ENCODE assay signal across 22 mouse cellular contexts in the genomic region with DNA sequence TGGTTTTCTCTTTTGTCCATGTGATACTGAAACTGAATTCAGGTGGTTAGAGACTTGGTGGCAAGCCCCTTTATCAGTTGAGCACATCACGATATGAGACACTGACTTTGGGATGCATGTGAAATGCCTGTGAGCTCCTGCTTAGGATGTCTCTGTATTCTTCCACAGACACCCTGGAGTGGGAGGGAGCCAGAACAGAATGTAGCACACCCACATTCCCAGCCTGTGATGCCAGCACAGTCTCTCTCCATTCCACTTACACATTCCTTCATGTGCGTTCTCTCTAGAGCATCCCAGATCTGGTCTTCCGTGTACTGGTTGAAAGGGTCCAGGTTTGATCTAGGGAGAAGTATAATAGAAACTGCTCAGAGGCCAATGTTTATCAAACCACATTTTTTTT. TPM values are rescaled to one million over a fixed set of nuclear protein-coding genes. Genes with fewer than 3 reads are reported as not detected.
A peak's percentile ranks its signal among the peaks of the same experiment; 100 is the strongest.
DNase-seq lines count a peak whose midpoint lies in the region; ATAC-seq and TF ChIP-seq lines count a peak whose summit lies in the region.
"Had no signal": no experiment of that assay in that cellular context is flagged by ENCODE, and none has a peak within 500 bp of the region (broad histone marks: within the 10 kb centered on the region; RNA-seq: fewer than 3 reads in every experiment).

No protein-coding gene starts in this region.

- intact Hi-C loops in gastrocnemius, adult 2 months (cut with DNase I): no loop called here

- no peak for ATAC-seq in liver, embryonic 12.5 days
- ATAC-seq: forebrain, embryonic 14.5 days; midbrain, embryonic 13.5 days had no signal

- H3K4me3 ChIP-seq in gastrocnemius, adult 2 months: no peak overlapping the region
- H3K4me3 ChIP-seq in liver, embryonic 12.5 days: no peak overlapping the region
- H3K4me3 ChIP-seq: heart, embryonic 13.5 days; liver, embryonic 13.5 days; lung, embryonic 15.5 days; midbrain, embryonic 13.5 days; myocyte; neural tube, embryonic 15.5 days had no signal

- H3K9ac ChIP-seq in liver, embryonic 12.5 days: no peak overlapping the region
- H3K9ac ChIP-seq: heart, embryonic 13.5 days; liver, embryonic 13.5 days; lung, embryonic 15.5 days; midbrain, embryonic 13.5 days; neural tube, embryonic 15.5 days had no signal

- H3K27me3 ChIP-seq in liver, embryonic 12.5 days (replicated peaks): no peaks in the 10 kb centered on the region
- H3K27me3 ChIP-seq: heart, embryonic 13.5 days; liver, embryonic 13.5 days; lung, embryonic 15.5 days; midbrain, embryonic 13.5 days; neural tube, embryonic 15.5 days had no signal

- peaks cover 70% of the 10 kb centered on the region for H3K36me3 ChIP-seq in liver, embryonic 12.5 days

- no peak overlapping the region for H3K27ac ChIP-seq in gastrocnemius, adult 2 months
- H3K27ac ChIP-seq in liver, embryonic 12.5 days: no peak overlapping the region
- H3K27ac ChIP-seq: heart, embryonic 13.5 days; liver, embryonic 13.5 days; lung, embryonic 15.5 days; midbrain, embryonic 13.5 days; neural tube, embryonic 15.5 days; stomach, postnatal 0 days had no signal

- no peak overlapping the region for H3K4me2 ChIP-seq in liver, embryonic 12.5 days
- H3K4me2 ChIP-seq: heart, embryonic 13.5 days; liver, embryonic 13.5 days; lung, embryonic 15.5 days; midbrain, embryonic 13.5 days; neural tube, embryonic 15.5 days had no signal

- H3K9me3 ChIP-seq in liver, embryonic 12.5 days (replicated peaks): no peaks in the 10 kb centered on the region
- H3K9me3 ChIP-seq: heart, embryonic 13.5 days; liver, embryonic 13.5 days; lung, embryonic 15.5 days; midbrain, embryonic 13.5 days; neural tube, embryonic 15.5 days had no signal

- TF ChIP-seq CTCF in gastrocnemius, adult 2 months (IDR thresholded peaks at IDR 0.05): no peak

- H3K4me1 ChIP-seq in liver, embryonic 12.5 days: no peaks in the 10 kb centered on the region
- H3K4me1 ChIP-seq: heart, embryonic 13.5 days; liver, embryonic 13.5 days; lung, embryonic 15.5 days; midbrain, embryonic 13.5 days; neural tube, embryonic 15.5 days had no signal

- peak; percentile 90 for DNase-seq in brain, adult 2 months (ENCODE audit: low read depth, low spot score)
- peak; percentile 66 to 86 for DNase-seq in frontal cortex, postnatal 36 days (ENCODE audit: low spot score in 2 of 2)
- peak; percentile 61 to 62 for DNase-seq in layer of hippocampus, postnatal 36 days
- peak; percentile 57 to 64 for DNase-seq in right cerebral cortex, postnatal 10 days (ENCODE audit: low spot score in 2 of 2)
- DNase-seq in gastrocnemius, adult 2 months: no peak
- no peak for DNase-seq in spleen, adult 18-20 months
- DNase-seq in gastrocnemius, postnatal 25 days: no peak
- DNase-seq: cerebellum, postnatal 25 days; heart, postnatal 4 days; kidney, adult 8-10 months; kidney, postnatal 36 days; liver, embryonic 13.5 days; thymus, postnatal 4 days had no signal

- 87% methylated on average over 3 of the region's 3 CpGs for WGBS in liver, embryonic 12.5 days (ENCODE audit: insufficient replicate concordance)

RNA-seq across cellular contexts. Expression of gene Cyp2ab1, which starts 13.4 kb away (rescaled TPM):
- total RNA-seq in layer of hippocampus, postnatal 36 days (2021): not detected
- total RNA-seq in gastrocnemius, adult 2 months (2021): 1 to 10 TPM in 1 of 2 experiments, under 1 TPM in 1; 0.18 to 1.0 TPM
- not detected in 2 replicates for polyA plus RNA-seq in liver, embryonic 12.5 days (2016; fragmentation: Nextera tagmentation; extraction: Ambion mirVana)
- total RNA-seq in gastrocnemius, postnatal 25 days (2021): under 1 TPM in 1 of 2 experiments, not detected in 1; 0.64 TPM
- polyA plus RNA-seq: forebrain, embryonic 14.5 days; heart, embryonic 13.5 days; limb, embryonic 11.5 days; liver, embryonic 13.5 days; midbrain, embryonic 13.5 days; neural tube, embryonic 15.5 days; stomach, postnatal 0 days had no signal

RNA-seq across cellular contexts. Expression of gene Parl, which starts 36.4 kb away (rescaled TPM):
- 10 to 100 TPM; 56.2 to 61.9 TPM for total RNA-seq in layer of hippocampus, postnatal 36 days (2021)
- total RNA-seq in gastrocnemius, adult 2 months (2021): 10 to 100 TPM; 60.9 to 69.8 TPM
- 62.1 and 63.7 TPM in 2 replicates for polyA plus RNA-seq in liver, embryonic 12.5 days (2016; fragmentation: Nextera tagmentation; extraction: Ambion mirVana)
- 10 to 100 TPM; 59.8 to 61.3 TPM for total RNA-seq in gastrocnemius, postnatal 25 days (2021)

Comparison
In these comparisons a context has a peak if more than half of its experiments do, and no peak if none do; other contexts are left out.
1. DNase-seq: peak in brain, adult 2 months (single experiment), frontal cortex, postnatal 36 days (2 of 2), layer of hippocampus, postnatal 36 days (2 of 2) and right cerebral cortex, postnatal 10 days (2 of 2); none in gastrocnemius, adult 2 months (single experiment), spleen, adult 18-20 months (0 of 2) and gastrocnemius, postnatal 25 days (single experiment).